Mouse (Mus musculus) embryonic stem cell, embryonic (primary cell): ENCODE measurements around the gene Padi1.

Experiments
- CTCF ChIA-PET, 4 experiments: fragments of 300-600 bp in 2 of 4; fragments of 350-600 bp in 2 of 4; sonication (Branson Sonifier 250); formaldehyde crosslinking; loops; one replicate each; lab custom pipeline; 2022; ENCODE audit warnings: inconsistent platforms in 2 of 4; lab: Charles Lee
- POLR2A ChIA-PET, 4 experiments: fragments of 300-600 bp in 2 of 4; fragments of 350-600 bp in 2 of 4; sonication (Branson Sonifier 250); formaldehyde crosslinking; loops; one replicate each; lab custom pipeline; 2022; ENCODE audit warnings: antibody characterized with exemption in 4 of 4, inconsistent platforms in 1 of 4; lab: Charles Lee

The Padi1 gene

DNA sequence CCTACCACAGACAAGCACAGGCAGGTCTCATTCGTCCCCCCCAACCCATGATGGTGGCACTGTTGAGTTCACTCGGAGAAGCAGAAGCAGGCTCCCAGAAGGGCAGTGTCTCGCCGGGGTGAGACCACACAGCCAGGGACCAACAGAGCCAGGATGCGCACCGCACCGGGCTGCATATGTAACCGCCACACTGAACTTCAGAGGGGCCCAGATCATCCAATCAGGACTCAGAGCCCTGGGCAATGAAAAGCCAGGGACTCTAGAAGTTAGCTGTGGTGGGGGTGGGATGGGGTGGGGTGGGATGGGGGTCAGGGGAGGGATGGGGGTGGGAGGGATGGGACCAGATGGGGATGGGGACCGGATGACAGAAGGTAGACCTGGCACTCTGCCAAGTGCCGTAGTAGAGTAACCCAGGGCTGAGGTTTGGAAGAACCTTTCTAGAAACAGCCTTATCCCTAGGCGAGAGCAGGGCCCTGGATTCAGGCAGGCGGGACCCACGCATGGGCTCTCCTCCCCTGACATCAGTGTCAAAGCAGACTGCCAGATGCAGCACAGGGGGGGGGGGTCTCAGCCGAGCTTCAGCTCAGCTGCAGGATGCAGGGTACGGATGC, 1.8 kb downstream of the Padi1 start:
- ChIA-PET CTCF (interaction anchor here in 2 of 4 experiments (0.6 to 1.2 kb wide), 2 partner anchors 66 to 76 kb away, joined by 3 read pairs; no protein-coding TSS in a partner anchor), POLR2A (interaction anchor here in 1 of 4 experiments (1.6 kb wide), 1 partner anchor 16 kb away, joined by 4 read pairs; no protein-coding TSS in a partner anchor)

DNA sequence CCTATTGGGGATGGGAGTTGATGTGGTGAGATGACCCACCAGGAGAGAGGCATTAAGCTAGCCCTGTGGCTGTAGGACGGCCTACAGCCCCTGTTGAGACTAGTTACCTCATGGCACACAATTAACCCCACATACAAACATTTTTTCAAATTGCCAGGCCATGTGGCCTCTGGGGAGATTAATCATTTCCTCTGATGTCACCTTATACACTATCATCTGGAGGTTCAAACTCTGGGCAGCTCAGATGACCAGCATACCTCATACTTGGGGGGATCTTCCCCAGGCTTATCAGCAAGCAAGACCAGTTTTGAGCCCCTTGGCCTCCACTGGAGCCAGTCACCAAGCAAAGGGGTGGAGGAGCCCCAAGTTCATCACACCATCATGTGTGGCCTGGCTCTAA, 2.7 kb downstream of the Padi1 start:
- CTCF ChIA-PET = interaction anchor here in 1 of 4 experiments (1.2 kb wide), 1 partner anchor 67 kb away, joined by 3 read pairs; no protein-coding TSS in a partner anchor
- POLR2A ChIA-PET = interaction anchor here in 2 of 4 experiments (0.9 to 1.0 kb wide), 2 partner anchors 17 to 18 kb away, joined by 3 read pairs; no protein-coding TSS in a partner anchor

DNA sequence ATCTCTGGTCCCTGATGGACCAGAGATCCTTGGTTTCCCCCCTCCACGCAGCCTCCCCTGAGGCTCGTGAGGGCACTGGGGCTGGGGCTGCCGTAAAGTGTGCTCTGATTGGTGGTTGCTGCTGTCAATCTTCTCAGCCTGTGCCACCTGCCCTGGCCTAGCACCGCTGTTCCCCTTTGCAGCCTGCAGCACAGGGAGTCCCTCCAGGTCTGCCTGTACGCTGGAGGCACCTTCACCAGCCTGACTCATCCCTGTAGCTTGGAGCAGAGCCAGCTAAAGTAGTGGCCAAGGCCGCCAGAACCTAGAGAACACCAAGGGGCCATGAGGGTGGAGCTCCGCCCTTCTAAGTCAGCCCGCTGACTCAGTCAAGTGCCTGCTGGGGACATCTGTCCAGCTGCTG, 7.7 kb downstream of the Padi1 start:
- ChIA-PET POLR2A (interaction anchor here in 3 of 4 experiments (0.5 to 1.9 kb wide), 10 partner anchors 12 to 620 kb away, joined by 3 to 5 read pairs (median 4); no protein-coding TSS in a partner anchor), CTCF (interaction anchor here in 1 of 4 experiments (0.5 kb wide), 1 partner anchor 142 kb away, joined by 4 read pairs; no protein-coding TSS in a partner anchor)

DNA sequence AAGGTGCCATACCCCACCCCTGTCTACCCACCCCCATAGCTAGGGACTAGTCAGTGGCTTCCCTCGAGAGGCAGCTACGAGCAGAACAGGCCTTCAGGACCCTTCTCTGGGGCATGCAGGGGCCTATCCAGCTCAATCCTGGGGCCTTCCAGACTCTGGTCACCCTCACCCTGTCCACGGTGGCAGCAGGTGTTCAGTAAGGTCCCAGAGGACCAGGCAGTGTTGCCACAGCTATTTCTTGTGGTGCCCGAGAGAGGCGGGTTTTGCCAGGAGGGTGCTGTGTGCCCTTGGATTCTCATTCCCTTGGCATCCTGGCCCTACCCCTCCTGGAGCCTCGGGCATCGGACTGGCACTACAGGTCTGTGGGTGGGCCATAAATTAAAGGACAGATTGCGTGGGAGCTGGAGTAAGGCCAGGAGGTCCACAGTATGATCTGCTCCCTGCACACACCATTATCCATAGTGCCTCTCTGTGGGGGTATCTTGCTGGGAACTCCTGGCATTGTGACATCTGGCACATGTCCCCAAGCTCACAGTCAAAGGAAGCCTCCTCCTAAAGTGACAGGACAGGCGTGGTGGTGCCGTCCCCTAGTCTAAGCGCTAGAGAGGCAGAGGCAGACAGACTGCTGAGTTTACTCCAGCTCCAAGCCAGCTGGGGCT, 9.2 kb downstream of the Padi1 start:
- ChIA-PET CTCF (interaction anchor here in 3 of 4 experiments (0.5 to 1.5 kb wide), 9 partner anchors 11 to 1168 kb away, joined by 3 to 7 read pairs (median 3); no protein-coding TSS in a partner anchor), POLR2A (interaction anchor here in 3 of 4 experiments (0.8 to 2.1 kb wide), 16 partner anchors 9 to 86 kb away, joined by 3 to 10 read pairs (median 4); partner anchors contain the start of gene Padi1 (in 1 of the 3))

DNA sequence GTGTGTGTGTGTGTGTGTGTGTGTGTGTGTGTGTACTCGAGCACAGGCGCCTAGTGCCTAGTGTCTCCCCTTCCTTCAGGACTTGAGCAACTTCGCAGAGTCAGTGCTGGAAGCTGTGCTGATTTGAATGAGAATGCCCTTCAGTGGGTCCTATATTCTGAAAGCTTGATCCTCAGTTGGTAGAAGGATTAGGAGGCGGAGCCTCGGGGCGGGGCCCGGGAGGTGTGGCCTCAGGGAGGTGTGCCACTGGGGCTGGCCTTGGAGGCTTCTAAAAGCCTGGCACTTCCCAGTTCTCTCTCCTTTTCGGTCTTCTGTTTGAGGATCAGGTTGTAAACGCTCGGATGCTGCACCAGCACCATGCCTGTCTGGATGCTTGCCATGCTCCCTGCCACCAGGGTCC, 9.9 kb downstream of the Padi1 start:
- CTCF ChIA-PET = interaction anchor here (0.5 to 1.5 kb wide), 7 partner anchors 10 to 1167 kb away, joined by 3 to 7 read pairs (median 3); no protein-coding TSS in a partner anchor
- POLR2A ChIA-PET = interaction anchor here in 3 of 4 experiments (0.7 to 2.1 kb wide), 20 partner anchors 9 to 263 kb away, joined by 3 to 10 read pairs (median 4); partner anchors contain the start of gene Padi1 (in 1 of the 3)

DNA sequence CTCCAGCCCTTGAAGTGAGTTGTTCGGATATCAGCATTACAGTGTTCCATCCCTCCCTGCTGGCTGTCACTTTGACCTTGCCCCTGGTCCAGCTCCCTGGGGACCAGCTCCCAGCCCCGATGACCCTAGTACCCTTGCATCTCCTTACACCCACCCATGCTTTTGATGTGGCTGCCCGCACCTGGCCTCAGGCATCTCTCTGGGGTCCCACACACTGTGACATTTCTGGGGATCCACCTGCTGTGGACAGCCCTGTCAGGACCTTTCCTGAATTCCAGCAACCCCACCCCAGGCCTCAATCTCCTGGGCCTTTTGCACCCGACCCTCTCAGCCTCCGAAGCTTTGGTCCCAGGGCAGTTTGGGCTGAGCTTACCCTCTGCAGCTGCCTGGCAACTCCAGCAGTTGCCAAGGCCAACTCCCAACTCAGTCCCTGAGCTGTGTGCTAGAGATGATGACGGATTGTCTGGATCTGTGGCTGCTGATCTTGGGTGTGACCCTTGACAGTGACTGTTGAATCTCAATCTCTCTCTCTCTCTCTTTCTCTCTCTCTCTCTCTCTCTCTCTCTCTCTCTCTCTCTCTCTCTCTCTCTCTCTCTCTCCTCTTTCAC, 11.1 kb downstream of the Padi1 start:
- POLR2A ChIA-PET = interaction anchor here in 2 of 4 experiments (0.6 to 1.9 kb wide), 6 partner anchors 8 to 241 kb away, joined by 3 to 10 read pairs (median 6); no protein-coding TSS in a partner anchor
- CTCF ChIA-PET = interaction anchor here in 3 of 4 experiments (0.5 to 1.5 kb wide), 4 partner anchors 9 to 449 kb away, joined by 3 to 11 read pairs (median 4); no protein-coding TSS in a partner anchor

DNA sequence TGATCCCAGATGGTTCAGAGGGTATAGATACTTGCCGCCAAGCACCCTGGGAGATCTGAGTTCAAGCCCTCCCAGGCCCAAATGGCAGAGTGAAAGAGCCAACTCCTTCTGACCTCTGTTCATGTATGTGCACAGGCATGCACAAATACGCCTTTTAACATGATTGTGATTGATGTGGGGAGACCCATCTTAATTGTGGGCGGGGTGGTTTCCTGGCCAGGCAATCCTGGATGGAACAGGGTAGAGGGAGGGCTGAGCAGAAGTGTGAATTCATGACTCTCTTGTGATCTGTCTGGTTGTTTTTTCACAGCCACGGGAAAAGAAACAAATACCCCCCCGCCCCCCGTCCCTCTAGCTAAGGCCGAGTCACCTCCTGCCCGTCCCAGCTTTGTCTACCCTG, 12.8 kb downstream of the Padi1 start:
- POLR2A ChIA-PET = interaction anchor here in 1 of 4 experiments (0.5 to 1.7 kb wide), 3 partner anchors 19 to 458 kb away, joined by 3 to 4 read pairs (median 3); no protein-coding TSS in a partner anchor
- CTCF ChIA-PET = interaction anchor here in 1 of 4 experiments (1.5 kb wide), 1 partner anchor 18 kb away, joined by 5 read pairs; no protein-coding TSS in a partner anchor

DNA sequence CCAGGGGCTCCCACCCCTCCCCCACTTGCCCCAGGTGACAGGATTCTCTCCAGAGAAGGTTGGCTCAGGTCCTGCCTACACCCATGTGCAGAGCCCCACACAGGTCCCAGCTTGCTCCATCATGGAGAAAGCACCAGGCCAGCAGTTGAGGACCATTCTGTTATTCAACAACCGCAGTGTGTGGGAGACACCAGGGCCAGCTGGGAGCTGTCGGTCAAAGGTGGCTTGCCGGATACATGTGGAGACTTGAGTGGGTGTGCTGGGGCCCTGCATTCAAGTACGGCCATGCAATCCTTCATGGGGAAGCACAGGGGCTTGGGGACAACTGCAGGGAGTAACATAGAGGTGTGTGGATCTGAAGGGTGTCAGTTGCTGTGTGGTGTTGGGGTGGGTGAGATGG, 13.8 kb downstream of the Padi1 start:
- ChIA-PET POLR2A (interaction anchor here in 1 of 4 experiments (1.1 to 1.7 kb wide), 3 partner anchors 18 to 192 kb away, joined by 3 to 4 read pairs (median 3); partner anchors contain the start of gene Padi3), CTCF (no interaction called here)

DNA sequence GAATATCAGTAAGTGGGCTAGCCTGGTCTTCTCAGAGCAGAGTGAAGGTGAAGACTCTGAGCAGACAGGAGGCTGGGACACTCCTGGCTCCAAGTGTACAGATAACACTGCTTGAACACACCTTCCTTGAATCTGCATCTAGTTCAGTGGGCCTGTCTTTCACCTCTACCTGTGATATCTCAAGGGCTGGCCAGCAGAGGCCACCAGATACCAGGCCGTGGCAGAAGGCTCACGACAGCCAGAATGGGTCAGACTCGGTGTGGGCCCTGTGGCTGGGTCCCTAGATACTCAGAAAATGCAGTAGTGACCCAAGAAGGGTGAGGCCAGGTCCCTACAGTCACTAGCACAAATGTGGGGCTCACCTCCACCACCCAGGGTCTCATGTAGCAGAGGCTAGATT, 18.3 kb downstream of the Padi1 start:
- POLR2A ChIA-PET = interaction anchor here in 2 of 4 experiments (0.6 to 2.3 kb wide), 2 partner anchors 8 to 142 kb away, joined by 3 to 10 read pairs; no protein-coding TSS in a partner anchor
- CTCF ChIA-PET = interaction anchor here in 1 of 4 experiments (1.4 kb wide), 1 partner anchor 11 kb away, joined by 3 read pairs; no protein-coding TSS in a partner anchor

DNA sequence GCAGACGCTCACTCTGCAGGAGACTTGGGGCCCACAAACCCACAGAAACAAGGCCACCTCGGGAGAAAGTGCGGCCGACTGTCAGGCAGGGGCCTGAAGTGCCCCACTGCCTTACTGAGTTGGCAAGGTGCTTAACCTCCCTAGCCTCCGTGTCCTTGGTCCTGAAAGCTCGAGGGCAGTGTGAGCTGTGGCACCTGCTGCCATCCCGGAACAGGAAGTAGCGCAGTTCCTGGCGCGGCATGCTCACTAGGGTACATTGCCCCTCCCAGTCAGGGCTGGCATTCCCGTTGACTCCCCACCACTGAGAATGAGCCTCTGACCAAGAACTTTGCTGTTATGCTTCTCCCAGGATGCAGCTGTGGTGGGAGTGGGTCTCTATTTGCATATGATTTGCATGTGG, 19.6 kb downstream of the Padi1 start:
- POLR2A ChIA-PET = interaction anchor here in 2 of 4 experiments (1.1 to 1.8 kb wide), 4 partner anchors 9 to 13 kb away, joined by 4 to 10 read pairs (median 6); no protein-coding TSS in a partner anchor
- CTCF ChIA-PET = interaction anchor here in 2 of 4 experiments (0.6 to 1.2 kb wide), 2 partner anchors 9 to 793 kb away, joined by 3 to 4 read pairs; no protein-coding TSS in a partner anchor

DNA sequence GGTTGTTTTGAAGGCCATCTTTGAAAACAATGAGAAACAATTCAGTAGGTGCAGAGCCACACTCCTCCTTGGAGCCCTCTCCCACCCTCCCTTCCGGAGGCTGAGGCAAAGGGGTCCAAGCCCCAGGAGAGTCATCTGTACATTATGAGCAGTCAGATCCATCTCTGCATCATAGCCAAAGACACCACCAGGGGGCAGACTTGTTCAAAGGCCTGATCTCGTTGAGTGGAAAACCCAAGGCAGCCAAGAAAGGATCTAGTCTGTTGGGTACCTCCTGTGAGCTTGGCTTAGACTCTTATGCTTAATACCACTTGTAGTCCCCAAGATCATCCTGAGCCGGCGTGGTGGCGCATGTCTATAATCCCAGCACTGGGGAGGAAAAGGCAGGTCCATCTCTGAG, 23.6 kb downstream of the Padi1 start:
- POLR2A ChIA-PET = no interaction called here

DNA sequence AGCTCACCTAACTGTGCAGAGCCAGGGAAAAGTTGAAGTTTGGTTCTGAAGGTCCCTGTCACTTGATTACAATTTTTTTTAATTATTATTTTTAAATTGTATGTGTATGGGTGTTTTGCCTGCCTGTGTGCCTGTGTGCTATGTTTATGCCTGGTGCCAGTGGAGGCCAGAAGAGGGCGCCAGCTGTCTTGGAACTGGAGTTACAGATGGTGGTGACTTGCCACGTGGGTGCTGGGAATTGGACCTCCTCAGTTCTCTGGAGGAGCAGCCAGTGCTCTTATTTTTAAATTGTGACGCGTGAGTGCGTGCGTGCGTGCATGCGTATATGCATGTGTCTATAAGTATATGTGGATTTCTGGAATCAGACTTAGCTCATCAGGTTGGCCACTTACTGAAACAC, 28.2 kb downstream of the Padi1 start:
- CTCF ChIA-PET = interaction anchor here (0.6 to 1.5 kb wide), 4 partner anchors 57 to 141 kb away, joined by 3 read pairs; no protein-coding TSS in a partner anchor
- POLR2A ChIA-PET = interaction anchor here in 2 of 4 experiments (1.1 to 2.8 kb wide), 6 partner anchors 12 to 48 kb away, joined by 3 to 17 read pairs (median 4); no protein-coding TSS in a partner anchor

More for the DNA sequence above, 23.6 kb downstream of the Padi1 start:
- CTCF ChIA-PET = interaction anchor here in 2 of 4 experiments (0.6 to 2.4 kb wide), 3 partner anchors 28 to 136 kb away, joined by 3 to 9 read pairs (median 3); no protein-coding TSS in a partner anchor

DNA sequence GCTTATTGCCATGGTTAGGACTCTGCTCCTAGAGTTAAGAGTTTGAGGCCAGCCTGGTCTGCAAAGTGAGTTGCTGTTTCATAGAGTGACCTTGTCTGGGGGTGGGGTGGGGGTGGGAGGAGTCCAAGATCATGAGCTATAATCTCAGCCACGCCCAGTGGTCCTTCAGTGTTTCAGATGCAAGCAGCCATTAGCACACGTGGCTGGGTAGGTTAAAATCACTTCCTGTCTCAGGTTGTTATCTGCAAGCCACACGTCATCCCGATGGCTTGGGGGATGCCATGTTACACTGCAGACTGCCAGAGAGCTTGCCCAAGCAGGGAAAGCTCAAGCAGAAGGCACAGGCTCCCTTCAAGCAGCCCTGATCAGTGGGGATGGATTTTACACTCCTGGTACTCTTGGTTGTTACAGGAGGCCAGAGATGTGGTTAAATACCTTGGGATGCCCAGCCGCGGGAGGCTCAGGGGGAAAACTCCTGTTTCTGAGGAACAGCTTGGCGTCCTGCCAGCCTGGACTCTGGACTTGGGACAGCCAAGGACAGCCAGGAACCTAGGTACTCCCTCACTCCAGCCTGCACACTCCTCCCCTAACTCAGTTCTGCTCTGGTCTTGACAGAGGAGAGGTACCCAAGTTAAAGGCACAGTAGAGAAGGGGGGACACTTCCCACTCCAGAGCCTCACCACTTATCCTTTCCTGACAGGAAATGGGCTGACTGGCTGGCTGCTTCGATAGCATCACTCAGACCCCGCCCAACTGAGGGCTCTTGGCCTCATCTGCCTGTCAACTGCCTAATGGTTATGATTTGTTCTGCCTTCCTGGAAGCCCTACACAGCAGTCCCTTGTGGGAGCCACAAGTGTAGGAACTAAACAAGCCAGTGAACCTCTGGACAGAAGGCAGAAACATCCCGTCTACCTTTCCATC, 29.3 kb downstream of the Padi1 start:
- POLR2A ChIA-PET = interaction anchor here (0.5 to 2.8 kb wide), 21 partner anchors 10 to 250 kb away, joined by 3 to 17 read pairs (median 4); no protein-coding TSS in a partner anchor
- CTCF ChIA-PET = interaction anchor here (0.6 to 1.5 kb wide), 10 partner anchors 10 to 678 kb away, joined by 3 to 5 read pairs (median 3); no protein-coding TSS in a partner anchor

DNA sequence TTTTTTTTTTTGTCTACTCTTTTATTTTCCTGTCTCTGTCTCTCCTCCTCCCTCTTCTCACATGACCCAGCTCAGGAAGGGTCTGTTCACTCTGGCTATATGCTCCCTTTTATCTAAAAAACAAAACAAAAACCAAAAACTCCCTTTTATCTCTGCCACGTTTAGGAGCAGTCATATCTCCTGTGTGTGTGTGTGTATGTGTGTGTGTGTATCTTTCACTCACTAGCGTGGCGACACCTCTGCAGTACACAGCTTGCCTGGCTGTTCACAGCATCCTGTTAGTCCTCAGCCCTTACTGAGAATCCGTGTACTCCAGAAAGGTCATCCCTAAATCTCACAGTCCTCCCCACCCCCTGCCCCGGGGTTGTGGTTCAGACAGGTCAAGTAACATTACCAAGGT, 30.1 kb downstream of the Padi1 start:
- ChIA-PET CTCF (interaction anchor here in 3 of 4 experiments (0.6 to 1.8 kb wide), 8 partner anchors 10 to 811 kb away, joined by 3 to 5 read pairs (median 4); no protein-coding TSS in a partner anchor), POLR2A (interaction anchor here in 3 of 4 experiments (0.6 to 2.8 kb wide), 15 partner anchors 10 to 251 kb away, joined by 3 to 17 read pairs (median 4); no protein-coding TSS in a partner anchor)

DNA sequence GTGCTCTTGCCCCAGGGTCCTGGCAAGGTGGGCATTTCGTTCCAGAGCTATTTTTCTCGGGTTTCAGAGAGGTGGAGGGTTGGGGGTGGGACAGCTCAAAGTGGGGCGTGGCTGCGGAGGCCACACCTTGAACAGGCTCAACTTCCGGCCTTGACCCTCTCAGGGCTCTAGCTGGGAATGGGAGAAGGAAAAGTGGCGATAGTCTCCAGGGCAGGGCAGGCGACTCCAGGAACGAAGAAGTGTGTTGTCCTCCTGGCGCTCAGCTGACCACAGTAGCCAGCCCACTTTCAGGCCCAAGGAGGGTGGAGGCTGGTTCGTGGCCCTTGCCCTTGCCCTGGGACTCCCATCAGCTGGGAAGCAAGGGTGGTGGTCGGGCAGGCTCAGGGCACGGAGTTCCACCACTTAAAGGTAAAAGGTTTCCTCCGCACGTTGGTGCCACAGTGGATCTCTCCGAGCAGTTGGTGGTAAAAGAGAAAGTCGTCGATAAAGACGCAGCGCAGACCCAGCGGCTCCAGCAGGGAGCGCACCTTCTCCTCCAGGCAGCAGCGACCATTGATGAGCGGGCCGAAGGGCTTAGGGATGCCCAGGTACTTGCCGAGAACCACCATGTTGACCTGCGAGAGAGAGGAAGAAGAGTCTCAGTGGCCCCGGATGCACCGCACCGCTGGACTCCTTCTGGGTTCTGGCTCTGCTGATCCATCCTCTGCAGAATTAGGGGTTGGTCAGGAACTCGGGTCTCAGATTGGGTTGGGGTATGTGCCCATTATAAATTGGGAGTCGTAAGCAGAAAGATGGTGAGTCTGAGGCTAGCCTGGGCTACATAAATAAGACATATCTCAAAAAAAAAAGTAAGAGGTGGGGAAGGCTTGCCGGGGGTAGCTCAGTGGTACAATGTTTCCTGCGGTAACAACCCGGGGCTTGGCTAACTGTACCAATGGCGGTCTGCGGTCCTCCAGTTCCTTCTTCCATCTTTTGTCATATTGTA, 31.0 kb downstream of the Padi1 start:
- ChIA-PET CTCF (interaction anchor here (0.6 to 1.8 kb wide), 9 partner anchors 19 to 287 kb away, joined by 3 to 6 read pairs (median 3); no protein-coding TSS in a partner anchor), POLR2A (interaction anchor here (0.5 to 2.8 kb wide), 16 partner anchors 9 to 134 kb away, joined by 3 to 17 read pairs (median 3); no protein-coding TSS in a partner anchor)
